Mouse (Mus musculus): ENCODE measurements around the gene Rapgef4. TPM values are rescaled to one million over a fixed set of nuclear protein-coding genes. Genes with fewer than 3 reads are reported as not detected.

Gene Rapgef4
- polyA plus RNA-seq, 1 experiment, result 0.08 TPM

- no peaks in the 10 kb centered on the region for H3K27me3 ChIP-seq (ENCODE audit: control insufficient read depth, insufficient read depth, insufficient read length)
- H3K79me3 ChIP-seq (ENCODE audit: low read depth), result no peaks in the 10 kb centered on the region
- TF ChIP-seq MAX (IDR thresholded peaks at IDR 0.05), result no peak
- no peak for TF ChIP-seq CEBPB (IDR thresholded peaks at IDR 0.05; ENCODE audit: low read depth)
- TF ChIP-seq MYOG (IDR thresholded peaks at IDR 0.05; ENCODE audit: control insufficient read depth, extremely low read depth, insufficient read length), result no peak
- TF ChIP-seq MYOD1 (IDR thresholded peaks at IDR 0.05; ENCODE audit: control insufficient read depth, insufficient read length, low read depth), result no peak
- TF ChIP-seq CTCF (IDR thresholded peaks at IDR 0.05; ENCODE audit: control insufficient read depth, insufficient read depth, insufficient read length), result no peak
- no peak overlapping the region for H3K4me3 ChIP-seq (ENCODE audit: insufficient read depth, poor library complexity, severe bottlenecking)
- H3K36me3 ChIP-seq (ENCODE audit: control insufficient read depth, insufficient read depth), result no peaks in the 10 kb centered on the region
- no peaks in the 10 kb centered on the region for H3K79me2 ChIP-seq (ENCODE audit: control insufficient read depth, insufficient read depth)
- H3ac ChIP-seq (ENCODE audit: control insufficient read depth, insufficient read length, low read depth), result no peak overlapping the region
Measured at GRCm38 (mm10) chr2:71941005-71941720, 39.9 kb upstream of the Rapgef4 start.

- Histone ChIP-seq H3K36me3 (ENCODE audit: control insufficient read depth, insufficient read depth) (no peaks in the 10 kb centered on the region), H3ac (ENCODE audit: control insufficient read depth, insufficient read length, low read depth) (no peak overlapping the region), H3K79me2 (ENCODE audit: control insufficient read depth, insufficient read depth) (no peaks in the 10 kb centered on the region), H3K79me3 (ENCODE audit: low read depth) (no peaks in the 10 kb centered on the region), H3K4me3 (ENCODE audit: insufficient read depth, poor library complexity, severe bottlenecking) (no peak overlapping the region), H3K27me3 (ENCODE audit: control insufficient read depth, insufficient read depth, insufficient read length) (no peaks in the 10 kb centered on the region)
- TF ChIP-seq MAX (IDR thresholded peaks at IDR 0.05), result no peak
- no peak for TF ChIP-seq CTCF (IDR thresholded peaks at IDR 0.05; ENCODE audit: control insufficient read depth, insufficient read depth, insufficient read length)
- TF ChIP-seq MYOD1 (IDR thresholded peaks at IDR 0.05; ENCODE audit: control insufficient read depth, insufficient read length, low read depth), result no peak
- no peak for TF ChIP-seq CEBPB (IDR thresholded peaks at IDR 0.05; ENCODE audit: low read depth)
- TF ChIP-seq FOSL1 (IDR thresholded peaks at IDR 0.05; ENCODE audit: insufficient read depth, low read length, poor library complexity, severe bottlenecking), result no peak
Measured at GRCm38 (mm10) chr2:71941721-71942087, 39.3 kb upstream of the Rapgef4 start.

- H3K27me3 ChIP-seq (ENCODE audit: control insufficient read depth, insufficient read depth, insufficient read length), result no peaks in the 10 kb centered on the region
Measured at GRCm38 (mm10) chr2:71951212-71951611, 29.8 kb upstream of the Rapgef4 start.

GRCm38 (mm10) chr2:71955637-71956036 lies 25.4 kb upstream of the Rapgef4 start:
- Histone ChIP-seq H3ac (ENCODE audit: control insufficient read depth, insufficient read length, low read depth) (no peak overlapping the region), H3K27me3 (ENCODE audit: control insufficient read depth, insufficient read depth, insufficient read length) (no peaks in the 10 kb centered on the region), H3K36me3 (ENCODE audit: control insufficient read depth, insufficient read depth) (no peaks in the 10 kb centered on the region), H3K79me2 (ENCODE audit: control insufficient read depth, insufficient read depth) (no peaks in the 10 kb centered on the region), H3K4me3 (ENCODE audit: insufficient read depth, poor library complexity, severe bottlenecking) (no peak overlapping the region), H3K79me3 (ENCODE audit: low read depth) (no peaks in the 10 kb centered on the region)
- TF ChIP-seq MYOG (IDR thresholded peaks at IDR 0.05; ENCODE audit: control insufficient read depth, extremely low read depth, insufficient read length), result no peak
- peak; percentile 82 for TF ChIP-seq CTCF (IDR thresholded peaks at IDR 0.05; ENCODE audit: control insufficient read depth, insufficient read depth, insufficient read length)

More at GRCm38 (mm10) chr2:71951212-71951611, 29.8 kb upstream of the Rapgef4 start:
- TF ChIP-seq FOSL1 (IDR thresholded peaks at IDR 0.05; ENCODE audit: insufficient read depth, low read length, poor library complexity, severe bottlenecking) (no peak), USF1 (IDR thresholded peaks at IDR 0.05; ENCODE audit: low read depth) (no peak), MYOD1 (IDR thresholded peaks at IDR 0.05; ENCODE audit: control insufficient read depth, insufficient read length, low read depth) (no peak), MYOG (IDR thresholded peaks at IDR 0.05; ENCODE audit: control insufficient read depth, extremely low read depth, insufficient read length) (no peak), CTCF (IDR thresholded peaks at IDR 0.05; ENCODE audit: control insufficient read depth, insufficient read depth, insufficient read length) (no peak), MAX (IDR thresholded peaks at IDR 0.05) (no peak), CEBPB (IDR thresholded peaks at IDR 0.05; ENCODE audit: low read depth) (no peak)
- no peak overlapping the region for H3K4me3 ChIP-seq (ENCODE audit: insufficient read depth, poor library complexity, severe bottlenecking)
- H3ac ChIP-seq (ENCODE audit: control insufficient read depth, insufficient read length, low read depth), result no peak overlapping the region
- no peaks in the 10 kb centered on the region for H3K79me2 ChIP-seq (ENCODE audit: control insufficient read depth, insufficient read depth)
- no peaks in the 10 kb centered on the region for H3K36me3 ChIP-seq (ENCODE audit: control insufficient read depth, insufficient read depth)
- H3K79me3 ChIP-seq (ENCODE audit: low read depth), result no peaks in the 10 kb centered on the region

- Histone ChIP-seq H3K79me3 (ENCODE audit: low read depth) (no peaks in the 10 kb centered on the region), H3K4me3 (ENCODE audit: insufficient read depth, poor library complexity, severe bottlenecking) (no peak overlapping the region), H3ac (ENCODE audit: control insufficient read depth, insufficient read length, low read depth) (no peak overlapping the region), H3K27me3 (ENCODE audit: control insufficient read depth, insufficient read depth, insufficient read length) (no peaks in the 10 kb centered on the region), H3K79me2 (ENCODE audit: control insufficient read depth, insufficient read depth) (no peaks in the 10 kb centered on the region), H3K36me3 (ENCODE audit: control insufficient read depth, insufficient read depth) (no peaks in the 10 kb centered on the region)
- TF ChIP-seq CEBPB (IDR thresholded peaks at IDR 0.05; ENCODE audit: low read depth), result no peak
- TF ChIP-seq MAX (IDR thresholded peaks at IDR 0.05), result no peak
- no peak for TF ChIP-seq FOSL1 (IDR thresholded peaks at IDR 0.05; ENCODE audit: insufficient read depth, low read length, poor library complexity, severe bottlenecking)
- no peak for TF ChIP-seq MYOG (IDR thresholded peaks at IDR 0.05; ENCODE audit: control insufficient read depth, extremely low read depth, insufficient read length)
- TF ChIP-seq CTCF (IDR thresholded peaks at IDR 0.05; ENCODE audit: control insufficient read depth, insufficient read depth, insufficient read length), result no peak
- no peak for TF ChIP-seq USF1 (IDR thresholded peaks at IDR 0.05; ENCODE audit: low read depth)
- no peak for TF ChIP-seq MYOD1 (IDR thresholded peaks at IDR 0.05; ENCODE audit: control insufficient read depth, insufficient read length, low read depth)
Measured at GRCm38 (mm10) chr2:71956463-71956862, 24.6 kb upstream of the Rapgef4 start.

- no peaks in the 10 kb centered on the region for H3K27me3 ChIP-seq (ENCODE audit: control insufficient read depth, insufficient read depth, insufficient read length)
- no peak for TF ChIP-seq CEBPB (IDR thresholded peaks at IDR 0.05; ENCODE audit: low read depth)
- no peak for TF ChIP-seq MAX (IDR thresholded peaks at IDR 0.05)
- no peak for TF ChIP-seq FOSL1 (IDR thresholded peaks at IDR 0.05; ENCODE audit: insufficient read depth, low read length, poor library complexity, severe bottlenecking)
- TF ChIP-seq USF1 (IDR thresholded peaks at IDR 0.05; ENCODE audit: low read depth), result no peak
- no peak for TF ChIP-seq MYOG (IDR thresholded peaks at IDR 0.05; ENCODE audit: control insufficient read depth, extremely low read depth, insufficient read length)
- TF ChIP-seq MYOD1 (IDR thresholded peaks at IDR 0.05; ENCODE audit: control insufficient read depth, insufficient read length, low read depth), result no peak
- TF ChIP-seq CTCF (IDR thresholded peaks at IDR 0.05; ENCODE audit: control insufficient read depth, insufficient read depth, insufficient read length), result no peak
- no peaks in the 10 kb centered on the region for H3K79me3 ChIP-seq (ENCODE audit: low read depth)
- no peak overlapping the region for H3ac ChIP-seq (ENCODE audit: control insufficient read depth, insufficient read length, low read depth)
- H3K36me3 ChIP-seq (ENCODE audit: control insufficient read depth, insufficient read depth), result no peaks in the 10 kb centered on the region
- no peak overlapping the region for H3K4me3 ChIP-seq (ENCODE audit: insufficient read depth, poor library complexity, severe bottlenecking)
- H3K79me2 ChIP-seq (ENCODE audit: control insufficient read depth, insufficient read depth), result no peaks in the 10 kb centered on the region
Measured at GRCm38 (mm10) chr2:71957951-71958350, 23.1 kb upstream of the Rapgef4 start.
